In genomic region chr4:57688131-57688530, GRCm38 (mm10) we compare ENCODE assay signal across 16 mouse cellular contexts.
"Had no signal": no experiment of that assay in that cellular context is flagged by ENCODE, and none has a peak within 500 bp of the region (broad histone marks: within the 10 kb centered on the region; RNA-seq: fewer than 3 reads in every experiment).

No protein-coding gene starts in this region.

- H3K9me3 ChIP-seq: liver, embryonic 13.5 days; midbrain, embryonic 12.5 days; neural tube, embryonic 13.5 days had no signal

- H3K27ac ChIP-seq: kidney, postnatal 0 days; liver, embryonic 13.5 days; macrophage; midbrain, embryonic 12.5 days; neural tube, embryonic 13.5 days had no signal

- H3K4me1 ChIP-seq: liver, embryonic 13.5 days; neural tube, embryonic 13.5 days had no signal

- H3K4me3 ChIP-seq: liver, embryonic 13.5 days; midbrain, embryonic 12.5 days; neural tube, embryonic 13.5 days had no signal

- H3K36me3 ChIP-seq: liver, embryonic 13.5 days; midbrain, embryonic 12.5 days; neural tube, embryonic 13.5 days had no signal

- H3K9ac ChIP-seq: liver, embryonic 13.5 days; liver, postnatal 0 days; midbrain, embryonic 12.5 days; neural tube, embryonic 13.5 days had no signal

- DNase-seq: kidney, adult 9 months; kidney, postnatal 36 days; liver; liver, embryonic 13.5 days; liver, postnatal 0 days; lung, postnatal 10 days; retina, postnatal 1 day; right cerebral cortex, postnatal 4 days; spleen, adult 18-20 months; thymus, adult 18-20 months; thymus, postnatal 14 days had no signal

- H3K27me3 ChIP-seq: liver, embryonic 13.5 days; neural tube, embryonic 13.5 days had no signal

- ATAC-seq: liver, postnatal 0 days; midbrain, embryonic 16.5 days had no signal
